Mouse (Mus musculus) thymus, postnatal 10 days (tissue): ENCODE measurements around the gene Tmem174.

Experiments
- DNase-seq, 2 experiments: peaks; one replicate each; pipeline ENCODE4 v3.0.0; 2021; ENCODE audit warnings: low spot score in 2 of 2

Tmem174 gene

GRCm38 (mm10) chr13:98633641-98634484, 3.3 kb downstream of the Tmem174 start:
- no peak for DNase-seq

DNA sequence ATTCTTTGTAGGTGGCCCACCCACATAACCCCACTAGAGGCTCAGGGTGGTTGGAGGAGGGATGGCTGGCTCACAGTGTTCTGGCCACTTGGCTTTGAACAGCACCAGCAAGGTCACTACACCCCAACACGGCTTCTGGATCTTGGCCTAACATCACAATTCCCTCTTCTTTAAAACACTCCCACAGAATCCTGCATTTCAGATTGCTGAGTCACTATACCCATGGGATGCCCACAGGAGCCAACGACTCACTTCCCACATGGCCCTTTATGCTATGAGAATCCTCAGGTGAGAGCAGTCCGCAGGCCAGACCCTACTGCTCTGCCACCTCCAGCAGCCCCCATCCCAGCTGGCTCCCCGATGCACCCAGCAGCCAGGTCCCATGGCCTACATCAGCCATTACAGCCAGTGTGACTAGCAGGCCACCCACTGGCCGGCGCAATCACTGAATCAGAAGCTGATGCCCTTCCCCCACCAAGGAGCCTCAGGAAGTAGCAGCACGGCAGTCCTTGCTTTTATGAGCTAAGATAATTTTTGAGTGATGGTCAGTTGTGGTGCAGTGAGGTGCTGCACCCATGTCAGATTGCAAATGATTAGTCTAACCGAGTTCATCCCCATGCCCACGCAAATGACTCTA, 4.8 kb downstream of the Tmem174 start:
- no peak for DNase-seq

DNA sequence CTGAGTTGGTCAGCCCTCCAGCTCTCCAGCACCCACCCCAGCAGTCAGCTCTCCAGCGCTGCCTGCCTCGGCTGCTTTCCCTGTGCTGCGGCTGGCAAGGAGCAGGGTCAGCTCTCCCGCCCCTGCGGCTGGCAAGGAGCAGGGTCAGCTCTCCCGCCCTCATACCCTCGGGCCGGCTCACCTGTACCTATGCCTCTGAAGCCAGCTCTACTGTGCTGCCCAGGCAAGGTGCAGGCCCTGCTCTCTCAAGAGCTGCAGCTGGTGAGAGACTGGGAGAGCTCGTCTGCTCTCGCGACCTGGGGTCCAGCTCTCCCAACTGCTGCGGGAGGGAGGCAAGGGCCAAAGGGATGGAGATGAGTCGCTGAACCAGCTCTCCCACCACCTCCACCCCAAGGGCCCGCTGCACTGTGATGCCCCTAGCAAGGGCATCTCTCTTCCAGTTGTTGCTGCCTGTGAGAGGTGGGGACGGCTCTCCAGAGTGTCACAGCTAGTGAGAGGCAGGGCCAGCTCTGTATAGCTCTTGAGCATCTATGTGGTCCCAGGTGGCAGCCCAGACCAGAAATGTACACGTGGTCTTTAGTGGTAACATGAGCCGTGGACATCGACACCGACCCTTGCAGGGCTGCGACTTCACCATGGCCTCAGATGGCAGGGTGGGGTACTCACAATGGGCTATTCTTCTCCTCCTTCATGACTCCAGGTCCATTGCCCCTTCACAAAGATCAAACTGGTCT, 5.9 kb downstream of the Tmem174 start:
- no peak for DNase-seq

- no peak for DNase-seq
Measured at GRCm38 (mm10) chr13:98626736-98627135, 10.5 kb downstream of the Tmem174 start.

GRCm38 (mm10) chr13:98624506-98624905, 12.7 kb downstream of the Tmem174 start:
- no peak for DNase-seq

GRCm38 (mm10) chr13:98622881-98623549, 14.2 kb downstream of the Tmem174 start:
- DNase-seq = no peak

- DNase-seq = no peak
Measured at GRCm38 (mm10) chr13:98617429-98618067, 19.7 kb downstream of the Tmem174 start.

GRCm38 (mm10) chr13:98607885-98608477, 29.2 kb downstream of the Tmem174 start:
- no peak for DNase-seq

DNA sequence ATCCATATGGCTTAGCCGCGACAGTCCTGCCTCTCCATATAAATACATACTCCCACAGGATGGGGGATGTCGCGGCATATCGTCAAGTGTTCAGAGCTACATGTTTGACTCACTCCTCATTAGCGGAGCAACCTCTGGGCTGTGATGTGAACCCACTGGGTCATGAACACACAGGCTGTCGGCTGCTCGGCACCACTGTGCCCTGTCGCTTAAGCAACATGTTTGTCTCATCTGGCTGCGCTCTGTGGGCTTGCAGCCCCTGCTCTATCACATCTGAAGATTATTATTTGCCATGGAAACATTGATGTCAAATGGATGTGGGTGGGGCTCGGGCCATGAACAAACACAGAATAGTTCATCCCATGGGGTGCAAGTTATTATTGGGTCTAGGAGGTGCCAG, 33.4 kb downstream of the Tmem174 start:
- DNase-seq = no peak

DNA sequence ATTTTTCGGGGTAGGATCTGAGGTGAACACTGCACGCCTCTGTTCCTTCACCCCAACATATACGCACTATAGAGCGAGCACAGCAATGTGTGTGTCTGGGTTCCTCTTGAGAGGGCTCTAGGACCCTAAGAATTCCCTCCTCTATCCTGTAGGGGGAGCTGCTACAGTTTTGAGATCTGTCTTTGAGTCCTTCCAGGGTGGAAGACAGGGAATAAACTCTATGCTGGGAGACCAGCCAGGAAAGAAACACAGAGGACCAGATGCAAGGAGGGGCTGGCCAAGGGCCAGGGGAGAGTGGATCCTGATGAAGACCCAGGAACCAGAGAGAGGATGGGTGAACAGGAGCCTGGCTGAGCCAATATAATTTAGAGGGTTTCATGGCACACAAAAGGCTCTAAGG, 40.5 kb downstream of the Tmem174 start:
- no peak for DNase-seq

GRCm38 (mm10) chr13:98594726-98595141, 42.5 kb downstream of the Tmem174 start:
- DNase-seq = no peak

DNA sequence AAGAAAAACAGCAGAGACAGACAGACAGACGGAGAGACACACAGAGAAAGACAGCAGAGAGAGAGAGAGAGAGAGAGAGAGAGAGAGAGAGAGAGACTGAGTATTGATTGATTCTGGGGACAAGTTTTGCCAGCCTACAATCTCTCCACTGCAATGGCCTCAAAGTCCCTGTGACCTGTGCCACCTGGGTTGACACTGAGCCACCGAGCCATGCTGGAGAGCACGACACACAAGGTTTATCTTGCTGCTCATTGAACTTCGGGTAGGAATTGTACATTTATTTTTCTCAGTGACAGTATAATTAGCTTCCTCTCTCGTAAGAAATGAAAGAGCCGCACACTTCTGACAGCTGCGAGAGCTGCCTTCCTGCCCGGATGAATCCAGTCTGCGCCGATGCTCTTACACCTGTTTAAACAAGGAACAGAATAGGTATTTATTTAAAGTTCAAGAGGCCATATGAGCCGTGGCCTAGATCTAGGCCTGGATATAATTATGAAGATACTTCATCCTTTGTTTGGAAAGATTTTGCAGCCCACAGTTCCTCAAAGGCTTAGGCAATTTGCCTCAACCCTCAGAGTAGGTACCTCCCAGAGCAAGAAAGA, 43.2 kb downstream of the Tmem174 start:
- no peak for DNase-seq

DNA sequence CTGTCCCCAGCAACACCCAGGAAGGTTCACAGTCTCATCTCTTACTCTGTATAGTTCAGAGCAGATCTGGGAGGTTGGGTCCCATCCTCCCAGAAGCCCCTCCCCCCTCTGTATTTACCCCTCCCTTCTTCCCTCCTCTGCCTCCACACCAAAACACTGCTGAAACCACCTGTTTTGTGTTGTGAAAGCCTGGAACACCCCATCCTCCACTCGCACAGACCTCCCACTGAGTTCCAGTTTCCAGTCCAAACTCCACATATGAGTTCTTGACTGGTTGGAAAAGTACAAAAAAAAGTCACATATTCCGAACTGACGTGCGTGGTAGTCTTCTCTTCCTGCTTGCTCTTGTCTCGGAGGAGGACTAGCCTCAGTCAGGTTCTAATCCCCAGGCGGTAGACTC, 45.8 kb downstream of the Tmem174 start:
- DNase-seq = no peak

GRCm38 (mm10) chr13:98590693-98591389, 46.4 kb downstream of the Tmem174 start:
- DNase-seq = no peak

- no peak for DNase-seq
Measured at GRCm38 (mm10) chr13:98589572-98589971, 47.6 kb downstream of the Tmem174 start.

DNA sequence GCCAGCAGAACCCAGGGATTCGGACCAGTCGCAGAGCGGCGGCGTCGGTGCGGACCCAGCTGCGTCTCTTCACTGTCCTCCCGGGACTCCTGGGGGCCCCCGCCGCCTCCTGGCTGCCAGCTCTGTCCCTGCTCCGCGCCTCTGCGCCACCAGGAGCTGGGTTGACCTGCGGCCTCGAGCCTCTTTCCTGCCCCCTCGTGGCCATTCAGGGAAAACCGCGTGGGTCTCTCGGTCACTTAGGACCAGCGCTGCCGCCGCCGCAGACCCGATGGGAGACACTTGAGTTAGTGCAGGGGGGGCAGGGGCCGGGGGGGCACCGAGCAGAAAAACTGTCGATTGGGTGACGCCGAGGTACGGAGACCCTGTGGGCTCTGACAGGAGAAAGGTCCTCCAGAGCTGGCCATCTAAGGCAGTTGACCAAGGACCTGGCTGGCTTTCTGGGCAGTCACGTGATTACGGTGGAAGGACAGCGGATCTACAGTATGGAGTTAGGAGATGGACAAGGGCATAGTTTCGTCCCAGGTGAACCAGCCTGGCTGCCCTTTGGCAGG, 48.2 kb downstream of the Tmem174 start:
- DNase-seq = peak; percentile 6 to 47

GRCm38 (mm10) chr13:98588480-98588879, 48.7 kb downstream of the Tmem174 start:
- DNase-seq = no peak

DNA sequence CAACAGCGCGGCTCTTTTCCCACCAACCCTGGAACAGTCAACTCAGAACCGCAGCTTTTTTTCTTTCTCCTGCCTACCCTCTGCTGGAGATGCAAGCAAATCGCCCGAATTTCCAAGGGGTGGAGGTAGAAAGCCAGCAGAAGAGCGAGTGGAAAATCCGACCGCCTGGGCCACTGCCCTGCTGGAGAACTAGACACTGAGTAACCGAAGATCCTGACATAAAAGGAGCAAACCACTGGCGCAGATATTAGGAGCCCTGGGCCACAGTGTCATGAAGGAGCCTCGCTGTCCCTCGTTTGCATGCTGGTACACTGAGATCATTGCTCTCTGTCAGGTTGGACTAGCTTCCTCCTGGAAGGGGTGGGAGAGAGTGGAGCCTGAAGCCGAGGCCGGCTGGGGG, 49.6 kb downstream of the Tmem174 start:
- DNase-seq = no peak

- DNase-seq = no peak
Measured at GRCm38 (mm10) chr13:98586817-98587575, 50.2 kb downstream of the Tmem174 start.
